Mouse (Mus musculus) lung, postnatal 10 days (tissue): Measurements from ENCODE around the gene Kcnk3.
A peak's percentile ranks its signal among the peaks of the same experiment; 100 is the strongest.

ENCODE experiments used
- DNase-seq: peaks from one replicate; pipeline ENCODE4 v3.0.0; 2021

Gene Kcnk3

DNA sequence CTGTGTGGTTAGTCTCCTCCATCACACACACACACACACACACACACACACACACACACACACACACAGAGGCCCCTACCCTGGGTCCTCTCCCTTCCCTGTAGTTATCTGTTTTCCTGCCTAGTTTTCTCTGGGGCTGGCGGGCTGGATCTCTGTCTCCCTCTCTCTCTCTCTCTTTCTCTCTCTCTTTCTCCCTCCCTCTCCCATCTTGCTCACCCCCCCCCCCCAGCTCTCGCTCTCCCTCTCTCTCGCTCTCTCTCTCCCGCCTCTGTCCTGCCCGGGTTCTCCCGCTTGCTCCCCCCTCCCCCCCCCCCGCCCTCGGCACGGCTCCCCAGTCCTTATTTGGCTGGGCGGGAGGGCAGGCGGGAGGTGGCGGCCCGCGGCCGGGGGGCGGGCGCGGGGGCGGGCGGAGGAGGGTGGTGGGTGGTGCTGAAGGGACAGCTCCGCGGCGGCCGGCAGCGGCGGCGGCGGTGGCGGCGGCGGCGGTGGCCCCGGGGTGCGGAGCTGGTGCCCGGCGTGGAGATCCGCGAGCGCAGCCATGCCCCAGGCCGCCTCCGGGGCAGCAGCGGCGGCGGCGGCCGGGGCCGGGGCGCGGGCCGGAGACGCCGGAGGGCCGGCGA lies at the start of gene Kcnk3:
Kcnk3 (plus strand) TSS at position 490 of the 620 bp plus-strand sequence.
- peak; percentile 86 for DNase-seq

DNA sequence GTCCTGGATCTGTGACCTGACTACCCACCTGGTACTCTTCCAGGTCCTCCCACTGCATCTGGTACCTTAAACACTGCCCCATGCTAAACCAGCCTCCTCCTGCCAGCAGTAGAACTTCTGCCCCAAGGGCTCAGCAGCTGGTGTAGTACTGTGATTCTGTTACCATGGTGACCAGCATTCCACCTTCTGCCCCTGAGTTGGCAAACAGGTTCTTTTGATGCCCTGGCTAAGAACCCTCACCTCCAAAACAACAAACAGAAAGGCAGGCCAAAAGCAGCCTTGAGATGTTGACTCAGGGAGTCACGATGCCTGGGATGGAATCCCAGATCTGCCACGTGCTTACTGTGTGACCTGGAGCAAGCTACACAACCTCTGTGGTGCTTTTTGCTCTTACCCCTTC lies 42.3 kb upstream of the Kcnk3 start, which contains the start of gene Cib4:
Cib4 (minus strand) TSS at position 139 of the 400 bp plus-strand sequence.
- peak; percentile 54 for DNase-seq

DNA sequence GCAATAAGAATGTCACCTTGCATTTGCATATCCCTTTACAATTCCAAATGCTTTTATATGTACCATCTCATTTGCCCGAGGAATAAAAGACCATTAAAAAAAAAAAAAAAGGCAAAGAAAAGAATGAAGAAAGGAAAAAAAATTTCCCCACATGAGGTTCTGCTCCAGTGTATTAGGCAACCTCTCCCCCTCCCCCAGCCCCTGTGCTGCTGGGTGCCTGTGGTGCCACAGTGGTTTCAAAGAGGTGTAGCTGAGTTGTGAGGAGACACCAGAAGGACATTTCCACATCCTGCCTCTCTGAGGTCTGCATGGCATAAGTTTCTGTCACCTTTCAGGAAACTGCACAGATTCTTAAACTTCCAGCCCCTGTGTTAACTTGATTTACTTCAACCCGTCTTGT lies 39.3 kb upstream of the Kcnk3 start:
- DNase-seq, result no peak

DNA sequence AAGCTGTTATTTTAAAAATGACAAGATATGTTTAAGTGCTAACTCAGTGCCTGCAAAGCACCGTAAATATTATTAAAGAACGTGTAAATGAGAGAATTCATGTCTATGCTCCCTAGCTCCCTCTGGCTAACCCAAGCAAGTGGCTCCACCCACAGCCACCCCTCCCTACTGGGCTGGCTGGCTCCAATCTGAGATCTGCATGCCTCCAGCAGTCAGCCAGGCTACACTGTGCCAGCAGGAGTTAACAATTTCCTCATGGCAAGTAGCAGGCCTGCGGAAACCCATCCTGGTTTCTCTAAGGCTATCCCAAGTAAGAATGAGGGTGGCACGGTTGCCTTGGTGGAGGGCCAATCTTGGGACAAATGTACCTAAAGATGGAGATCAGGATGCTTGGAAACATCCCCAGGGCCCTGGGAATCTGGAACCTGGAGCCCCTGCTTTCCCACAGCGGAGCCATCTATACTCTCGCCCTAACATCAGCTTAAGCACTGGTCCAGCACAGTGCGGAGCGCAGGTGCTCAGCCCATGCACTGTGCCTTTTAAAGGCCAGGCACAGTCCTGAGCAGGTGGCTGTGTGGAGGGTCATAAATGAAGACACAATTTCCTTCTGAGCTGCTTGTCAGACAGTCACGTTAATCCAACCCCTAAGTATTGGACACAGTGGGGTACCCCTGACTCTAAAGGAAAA lies 37.5 kb upstream of the Kcnk3 start:
- DNase-seq, result peak; percentile 79

DNA sequence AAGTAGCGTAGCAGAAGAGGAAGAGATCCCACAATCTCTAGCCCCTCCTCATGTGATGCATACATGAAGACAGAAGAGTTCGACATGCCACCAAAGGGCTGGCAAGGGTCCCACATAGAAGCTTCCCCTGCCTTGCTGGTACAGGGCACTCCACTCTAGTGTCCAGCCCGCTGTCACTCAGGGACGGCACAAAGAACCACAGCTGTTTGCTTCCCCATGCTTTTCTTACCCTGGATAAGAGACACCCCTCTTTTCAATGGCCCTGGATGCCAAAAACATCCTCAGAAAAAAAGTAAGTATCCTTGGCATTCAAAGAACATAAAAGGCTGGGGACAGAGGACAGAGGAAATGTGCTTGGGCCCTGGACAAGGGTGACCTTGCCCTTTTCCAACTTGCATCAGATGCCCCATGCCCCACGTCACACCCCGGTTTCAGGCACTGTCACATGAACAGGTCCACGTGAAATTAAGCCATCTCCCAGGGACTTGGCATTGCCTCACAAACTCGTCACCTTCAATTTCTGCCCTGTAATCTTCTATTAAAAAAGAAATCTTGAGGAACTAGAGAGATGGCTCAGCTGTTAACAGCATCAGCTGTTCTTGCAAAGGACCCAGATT lies 36.8 kb upstream of the Kcnk3 start:
- DNase-seq, result no peak

DNA sequence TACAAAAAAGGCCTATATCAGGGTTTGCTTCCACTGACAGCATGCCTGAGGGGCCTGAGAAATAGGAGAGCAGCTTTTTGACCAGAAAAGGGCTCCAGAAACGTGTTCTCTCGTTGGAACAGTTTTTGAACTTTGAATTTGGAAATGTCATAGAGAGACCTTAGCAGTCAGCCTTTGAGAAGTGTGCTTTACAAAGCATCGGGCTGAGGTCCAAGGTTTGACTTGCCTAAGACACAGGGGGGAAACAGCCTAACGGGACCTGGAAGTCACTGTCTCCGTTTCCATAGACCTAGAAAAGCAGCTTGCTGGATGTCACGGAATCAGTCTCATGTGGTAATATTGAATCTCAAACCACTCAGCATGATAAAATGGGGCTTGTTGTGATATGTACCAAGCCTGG lies 36.0 kb upstream of the Kcnk3 start:
- DNase-seq, result no peak

DNA sequence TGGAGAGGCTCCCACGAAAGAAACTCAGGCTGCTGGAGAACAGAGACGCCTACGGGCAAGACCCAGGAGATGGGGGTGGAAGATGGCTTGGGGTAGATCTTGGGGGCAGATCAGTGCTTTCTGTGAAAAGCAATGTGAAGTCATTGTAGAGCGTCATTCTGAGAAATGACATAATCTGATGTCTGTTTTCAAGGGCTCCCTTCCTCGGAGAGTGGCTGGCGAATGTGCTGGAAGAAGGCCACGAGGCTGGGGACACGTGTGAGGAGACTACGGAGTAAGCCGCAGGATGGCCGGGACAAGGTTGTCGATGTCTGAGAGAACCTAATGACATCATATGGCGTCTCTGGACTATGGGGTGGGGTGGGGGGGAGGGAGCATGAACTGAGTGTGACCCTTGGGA lies 34.0 kb upstream of the Kcnk3 start:
- DNase-seq, result no peak

DNA sequence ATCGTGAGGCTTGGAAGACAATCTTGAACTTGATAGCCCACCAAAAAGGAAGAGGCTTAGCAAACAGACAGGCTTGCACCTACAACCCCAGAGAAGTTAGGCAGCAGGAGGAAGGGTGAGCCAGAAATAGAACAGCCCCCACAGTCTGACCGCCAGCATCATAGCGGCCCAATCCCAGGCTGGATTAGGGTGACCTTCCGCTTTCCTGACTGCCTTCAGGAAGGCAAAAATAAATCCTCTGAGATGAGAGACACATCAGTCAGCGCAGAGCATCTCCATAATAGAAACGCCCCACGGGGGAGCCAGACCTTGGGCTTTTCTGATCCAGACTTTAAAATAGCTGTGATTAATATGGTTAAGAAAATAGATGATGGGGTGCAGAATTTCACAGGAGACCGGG lies 33.0 kb upstream of the Kcnk3 start:
- DNase-seq, result no peak

DNA sequence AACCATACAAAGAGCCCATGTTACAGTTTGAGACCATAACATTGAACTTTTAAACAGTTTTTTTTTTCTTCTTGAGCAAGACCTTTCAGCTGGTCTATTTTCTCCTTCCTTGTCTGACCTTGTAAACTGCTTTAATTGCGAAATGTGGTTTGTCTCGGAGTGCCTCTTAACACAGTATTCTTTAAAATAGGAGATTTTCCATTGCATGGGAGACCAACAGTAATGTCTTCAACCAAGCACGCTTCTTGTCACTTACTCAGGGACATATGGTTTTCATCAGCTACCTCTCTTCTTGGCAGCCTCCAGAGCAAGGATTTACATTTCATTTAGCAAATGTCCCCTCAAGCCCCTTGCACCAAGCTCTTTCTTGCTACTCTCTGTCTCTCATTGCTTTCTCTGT lies 31.7 kb upstream of the Kcnk3 start:
- no peak for DNase-seq

DNA sequence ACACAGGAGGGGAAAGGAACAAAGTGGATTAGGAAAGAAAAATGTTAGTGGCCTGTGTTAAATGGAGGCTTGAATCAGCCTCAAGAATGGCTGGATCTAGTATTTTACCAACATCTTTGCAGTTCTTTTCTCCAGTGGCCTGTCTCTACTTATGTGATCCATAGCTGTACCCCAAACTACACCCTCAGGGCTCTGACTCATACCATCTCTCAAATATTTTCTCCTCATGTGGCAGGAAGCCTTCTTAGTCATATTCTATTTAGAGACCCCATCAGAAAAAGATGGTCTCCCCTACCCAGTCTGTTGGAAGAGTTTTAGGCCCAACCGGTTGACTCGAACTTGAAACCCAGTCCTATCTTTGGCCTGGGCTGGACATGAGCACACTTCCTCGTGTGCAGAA lies 28.5 kb upstream of the Kcnk3 start:
- no peak for DNase-seq

DNA sequence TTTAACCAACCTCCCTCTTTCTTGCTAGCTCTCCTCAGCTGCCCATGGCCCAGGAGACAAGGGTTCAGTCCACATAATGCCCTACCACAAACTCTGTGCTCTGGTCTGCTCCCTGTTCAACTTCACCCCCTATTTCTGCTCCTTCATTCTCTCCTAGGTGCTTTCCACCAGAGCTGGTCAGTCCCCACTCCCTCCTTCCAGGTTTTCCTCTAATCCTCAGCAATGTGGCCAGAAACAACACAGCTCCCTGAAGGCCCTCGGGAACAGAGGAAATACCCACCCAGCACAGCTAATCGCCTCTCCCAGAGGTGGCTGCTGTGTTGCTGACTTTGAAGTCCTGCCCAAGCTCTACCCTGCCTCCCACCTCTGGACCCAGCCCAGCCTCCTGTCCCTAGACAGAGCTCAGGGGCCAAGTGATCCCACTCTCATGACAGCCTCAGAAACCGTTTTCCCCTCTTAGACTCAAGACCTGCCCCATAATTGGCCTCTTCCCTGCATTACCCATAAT lies 27.9 kb upstream of the Kcnk3 start:
- DNase-seq, result no peak

DNA sequence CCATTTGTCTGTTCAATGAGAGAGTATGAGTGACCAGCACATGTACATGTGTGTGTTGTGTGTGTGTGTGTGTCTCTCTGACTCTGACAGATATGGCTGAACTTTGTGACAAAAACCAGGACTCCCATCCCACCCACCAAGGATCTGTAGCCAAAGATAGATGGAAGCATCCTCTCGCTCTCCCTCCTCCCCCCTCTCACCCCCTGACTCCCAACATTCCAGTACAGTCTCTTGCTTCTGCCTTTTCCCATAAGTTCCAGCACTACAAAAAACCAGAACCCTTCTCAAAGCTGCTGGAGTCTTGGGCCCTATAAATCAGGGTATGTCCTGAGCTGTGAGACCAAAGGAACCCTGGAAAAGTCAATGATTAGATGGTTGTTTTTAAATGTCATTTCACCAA lies 19.5 kb upstream of the Kcnk3 start:
- no peak for DNase-seq

DNA sequence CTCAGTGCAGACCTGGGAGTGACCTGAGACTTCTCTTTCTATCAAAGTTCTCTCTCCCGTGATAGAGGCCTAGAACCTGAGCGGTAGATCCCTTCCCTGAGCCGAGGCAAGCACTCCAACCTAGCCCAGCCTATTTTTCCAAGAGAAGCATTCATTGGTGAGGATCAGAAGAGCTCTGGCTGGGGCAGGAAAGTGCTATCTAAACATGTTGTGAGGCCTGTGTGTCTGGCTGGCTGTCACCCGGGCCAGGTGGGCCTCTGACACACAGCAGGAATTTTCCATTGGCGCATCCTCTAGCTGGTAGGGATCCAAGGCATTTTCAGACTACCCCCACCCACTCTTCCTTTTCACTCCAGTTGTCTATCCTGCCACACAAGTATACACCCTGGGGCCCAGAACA lies 16.1 kb upstream of the Kcnk3 start:
- DNase-seq, result no peak

DNA sequence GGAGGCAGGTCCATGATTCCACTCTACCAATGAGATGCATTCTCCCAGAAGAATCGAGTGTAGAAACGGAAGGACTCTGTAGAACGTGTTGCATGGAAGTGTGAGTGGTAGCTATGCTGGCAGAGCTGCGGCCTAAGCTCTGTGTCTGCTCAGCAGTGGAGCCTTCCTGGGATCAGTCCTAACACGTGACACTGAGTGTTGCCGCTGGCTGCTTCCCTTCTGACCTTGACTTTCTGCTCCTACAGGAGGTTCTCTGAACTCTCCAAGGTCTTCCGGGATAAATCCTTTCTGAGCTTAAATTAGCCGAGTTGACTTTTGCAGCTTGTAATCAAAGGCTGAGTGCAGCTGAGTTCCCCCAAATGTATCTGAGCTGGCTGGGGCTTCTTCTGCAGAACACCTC lies 13.6 kb upstream of the Kcnk3 start:
- DNase-seq, result peak; percentile 24

DNA sequence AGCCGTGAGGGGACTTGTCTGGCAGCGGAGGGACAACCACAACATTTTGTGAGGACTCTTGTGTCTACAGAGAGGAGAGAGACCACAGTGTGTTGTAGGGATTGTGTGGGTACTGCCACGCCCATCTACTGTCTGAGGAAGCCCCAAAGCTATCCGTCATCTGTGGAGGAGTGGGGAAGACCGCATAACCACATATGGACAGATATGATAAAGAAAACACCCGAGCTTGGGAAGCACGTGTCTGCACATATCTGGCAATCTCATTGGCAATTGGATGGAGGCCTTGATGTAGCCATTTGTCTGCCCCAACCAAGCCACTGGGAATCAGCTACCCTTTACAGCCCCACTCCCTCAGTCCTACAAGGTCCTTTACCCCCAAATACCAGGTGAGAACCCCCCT lies 11.7 kb upstream of the Kcnk3 start:
- DNase-seq, result no peak

DNA sequence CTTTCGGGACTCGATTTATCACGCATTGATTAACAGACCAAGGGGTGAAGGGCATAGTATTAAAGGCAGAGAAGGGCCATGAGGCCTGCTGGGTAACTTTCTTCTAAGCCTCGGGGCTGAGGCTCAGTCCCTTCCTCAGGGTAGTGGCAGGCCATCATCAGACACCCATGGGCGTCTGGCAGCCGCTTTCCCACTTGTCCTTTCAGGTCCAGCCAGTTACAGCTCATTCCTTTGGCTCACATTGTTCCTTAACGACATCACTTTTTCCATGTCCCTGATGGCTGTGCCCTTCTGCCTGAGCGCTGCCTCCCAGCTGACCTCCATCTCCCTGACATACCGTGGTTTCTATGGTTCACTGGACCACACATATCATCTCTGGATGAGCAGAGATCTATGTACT lies 10.7 kb upstream of the Kcnk3 start:
- DNase-seq, result peak; percentile 79

DNA sequence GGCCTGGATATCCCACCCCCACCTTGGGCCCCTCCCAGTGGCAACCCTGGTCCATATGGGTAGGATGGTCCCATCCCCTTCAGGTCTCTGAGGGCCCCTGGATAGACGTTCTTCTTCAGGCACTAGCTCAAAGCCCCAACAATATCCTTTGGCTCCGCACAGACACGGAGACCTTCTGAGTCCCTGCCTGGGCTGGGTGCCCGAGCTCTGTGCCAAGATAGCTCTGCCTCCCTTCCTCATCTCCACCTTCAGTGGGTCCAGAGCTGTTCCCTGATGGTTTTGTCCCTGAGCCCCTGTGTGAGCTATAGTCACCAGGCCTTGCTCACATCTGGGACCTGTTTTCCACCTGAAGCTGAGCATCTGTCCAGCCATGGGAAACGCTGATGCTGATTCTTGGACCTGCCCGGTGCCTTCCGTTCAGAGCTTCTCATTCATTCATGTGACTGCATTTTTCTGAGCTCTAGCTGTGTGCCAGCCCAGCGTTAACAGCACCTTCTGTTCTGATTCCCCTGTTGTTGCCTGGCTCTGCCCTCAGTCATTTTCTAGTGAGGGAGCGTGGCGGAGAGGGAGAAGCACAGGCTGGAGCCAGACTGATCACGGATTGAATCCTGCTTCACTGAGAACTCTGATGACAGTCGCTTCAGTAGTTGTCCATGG lies 10.2 kb upstream of the Kcnk3 start:
- peak; percentile 59 for DNase-seq

DNA sequence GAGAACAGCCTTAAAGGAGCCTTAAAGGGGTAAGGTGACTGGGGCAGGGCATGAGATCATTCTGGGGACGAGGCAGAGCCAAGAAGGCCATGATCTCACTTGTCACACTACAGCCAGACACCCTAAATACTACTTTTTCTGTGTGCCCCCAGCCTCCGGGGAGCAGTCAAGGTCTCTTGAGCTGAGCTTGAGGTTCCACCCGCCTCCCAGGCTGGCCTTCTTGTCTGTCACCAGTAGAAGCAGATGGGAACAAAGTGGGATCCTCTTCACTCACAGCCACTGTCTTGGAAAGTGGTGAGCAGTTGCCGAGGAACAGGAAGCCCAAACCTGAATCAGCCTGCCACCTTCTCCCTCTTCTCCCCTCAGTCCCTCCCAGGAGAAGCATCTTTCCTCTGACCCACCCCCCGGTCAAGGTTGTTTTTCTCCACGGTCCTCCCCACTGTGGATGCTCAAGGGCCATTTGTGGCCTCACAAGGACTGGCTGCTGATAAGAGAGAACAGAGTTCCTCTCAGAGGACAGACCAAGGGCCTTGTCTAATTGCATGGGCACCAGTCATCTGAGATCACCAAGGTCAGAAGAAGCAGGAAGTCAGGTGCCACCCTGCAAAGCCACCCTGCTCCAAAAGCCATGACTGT lies 9.4 kb upstream of the Kcnk3 start:
- DNase-seq, result no peak

DNA sequence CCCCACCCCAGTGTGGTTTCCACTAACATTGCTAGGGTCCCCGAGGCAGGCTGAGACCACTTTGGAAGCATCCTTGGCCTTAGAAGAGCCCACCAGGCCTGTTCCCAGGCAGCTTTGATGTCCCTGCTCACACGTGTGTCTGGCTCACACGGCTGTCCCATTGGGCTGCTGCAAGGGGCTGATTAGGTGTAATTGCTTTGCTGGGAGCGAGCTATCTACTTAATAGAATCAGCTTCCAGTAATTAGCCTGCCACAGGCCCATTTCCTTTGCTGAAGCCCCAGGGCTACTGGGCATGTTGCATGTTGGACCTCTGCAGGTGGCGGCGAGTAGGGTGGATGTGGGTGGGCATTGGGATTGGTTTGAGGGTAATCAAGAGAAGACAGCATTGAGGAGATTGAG lies 7.2 kb upstream of the Kcnk3 start:
- no peak for DNase-seq

DNA sequence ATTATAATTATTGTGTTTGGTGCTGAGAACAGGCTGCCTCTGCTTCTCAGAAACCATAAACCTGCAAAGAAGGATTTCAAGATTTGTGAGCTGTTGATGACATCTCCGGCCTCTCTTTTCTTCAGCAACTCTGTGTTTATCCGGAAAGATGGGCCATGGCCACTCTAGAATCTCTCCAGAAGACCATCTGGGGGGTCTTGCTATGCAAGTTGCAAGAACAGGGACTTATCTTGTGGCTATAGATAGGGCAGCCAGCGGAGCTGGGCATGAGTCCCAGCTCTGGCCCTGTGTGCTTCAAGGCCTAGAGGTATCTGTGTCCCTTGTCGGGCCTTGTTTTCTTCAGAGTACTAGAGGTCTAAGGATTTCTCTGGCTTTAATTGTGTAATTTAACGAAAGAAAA lies 6.0 kb upstream of the Kcnk3 start:
- DNase-seq, result no peak

DNA sequence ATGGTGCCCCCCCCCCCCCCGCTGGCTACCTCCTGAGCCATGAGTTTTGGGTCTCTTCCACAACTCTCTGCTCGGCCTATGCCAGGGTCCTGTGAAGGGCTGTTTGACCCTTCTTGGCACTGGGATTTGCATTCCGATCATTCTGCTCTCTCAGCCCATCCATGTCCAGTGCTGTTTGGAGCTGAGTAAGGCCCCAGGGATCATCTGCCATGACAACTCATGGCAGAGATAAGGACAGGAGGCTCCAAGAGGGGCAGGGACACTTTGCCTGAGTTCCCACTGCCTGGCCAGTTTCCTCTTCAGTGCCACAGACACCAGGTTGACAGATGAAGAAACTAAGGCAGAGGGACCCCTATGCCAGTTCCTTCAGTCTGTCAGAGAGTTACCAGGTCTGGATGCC lies 1.4 kb upstream of the Kcnk3 start:
- DNase-seq, result no peak

DNA sequence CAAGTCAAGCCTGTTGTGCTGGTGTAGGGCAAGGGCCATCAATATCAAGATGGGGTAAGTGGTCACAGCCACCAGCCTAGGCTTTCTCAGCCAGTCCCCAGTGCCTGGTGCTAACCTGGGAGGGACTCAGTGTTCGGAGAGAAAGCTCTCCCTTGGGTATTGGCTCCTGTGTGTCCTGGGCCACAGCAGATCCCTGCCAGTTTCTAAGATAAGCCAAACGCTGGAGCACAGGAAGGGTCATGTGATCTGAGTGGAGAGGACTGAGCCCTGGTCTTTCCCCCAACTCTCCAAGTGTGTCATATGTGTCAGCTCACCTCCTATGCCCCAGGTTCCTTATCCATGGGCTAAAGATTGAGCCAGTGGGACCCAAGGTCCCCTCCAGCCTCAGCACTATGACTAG lies 869 bp upstream of the Kcnk3 start:
- DNase-seq, result no peak

DNA sequence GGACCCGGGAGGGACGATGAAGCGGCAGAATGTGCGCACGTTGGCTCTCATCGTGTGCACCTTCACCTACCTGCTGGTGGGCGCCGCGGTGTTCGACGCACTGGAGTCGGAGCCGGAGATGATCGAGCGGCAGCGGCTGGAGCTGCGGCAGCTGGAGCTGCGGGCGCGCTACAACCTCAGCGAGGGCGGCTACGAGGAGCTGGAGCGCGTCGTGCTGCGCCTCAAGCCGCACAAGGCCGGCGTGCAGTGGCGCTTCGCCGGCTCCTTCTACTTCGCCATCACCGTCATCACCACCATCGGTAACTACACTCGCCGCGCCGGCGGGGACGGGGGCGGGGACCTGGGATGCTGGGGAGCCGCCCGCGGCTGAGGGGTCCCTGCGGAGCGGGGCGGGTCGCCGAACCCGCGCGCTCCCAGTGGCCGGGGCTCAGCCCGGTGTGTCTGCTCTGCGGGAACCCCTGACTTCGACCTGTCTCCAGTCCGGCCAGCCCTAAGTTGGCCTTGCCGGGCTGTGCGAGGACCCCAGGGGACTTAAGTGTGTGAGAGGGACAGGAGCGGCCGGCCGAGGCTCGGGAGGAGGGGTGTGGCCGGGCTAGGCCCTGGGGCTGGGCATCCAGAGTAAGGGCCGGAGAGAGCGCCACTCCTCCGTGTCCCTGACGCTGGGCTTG lies 465 bp downstream of the Kcnk3 start:
- DNase-seq, result peak; percentile 47
